Mouse (Mus musculus) embryonic stem cell, embryonic (primary cell): ENCODE measurements around the gene Zfp213.

ENCODE experiments used
- CTCF ChIA-PET, 4 experiments: fragments of 300-600 bp in 2 of 4; fragments of 350-600 bp in 2 of 4; sonication (Branson Sonifier 250); formaldehyde crosslinking; loops; one replicate each; lab custom pipeline; 2022; ENCODE audit warnings: inconsistent platforms in 2 of 4; lab: Charles Lee
- POLR2A ChIA-PET, 4 experiments: fragments of 300-600 bp in 2 of 4; fragments of 350-600 bp in 2 of 4; sonication (Branson Sonifier 250); formaldehyde crosslinking; loops; one replicate each; lab custom pipeline; 2022; ENCODE audit warnings: antibody characterized with exemption in 4 of 4, inconsistent platforms in 1 of 4; lab: Charles Lee

Gene Zfp213

DNA sequence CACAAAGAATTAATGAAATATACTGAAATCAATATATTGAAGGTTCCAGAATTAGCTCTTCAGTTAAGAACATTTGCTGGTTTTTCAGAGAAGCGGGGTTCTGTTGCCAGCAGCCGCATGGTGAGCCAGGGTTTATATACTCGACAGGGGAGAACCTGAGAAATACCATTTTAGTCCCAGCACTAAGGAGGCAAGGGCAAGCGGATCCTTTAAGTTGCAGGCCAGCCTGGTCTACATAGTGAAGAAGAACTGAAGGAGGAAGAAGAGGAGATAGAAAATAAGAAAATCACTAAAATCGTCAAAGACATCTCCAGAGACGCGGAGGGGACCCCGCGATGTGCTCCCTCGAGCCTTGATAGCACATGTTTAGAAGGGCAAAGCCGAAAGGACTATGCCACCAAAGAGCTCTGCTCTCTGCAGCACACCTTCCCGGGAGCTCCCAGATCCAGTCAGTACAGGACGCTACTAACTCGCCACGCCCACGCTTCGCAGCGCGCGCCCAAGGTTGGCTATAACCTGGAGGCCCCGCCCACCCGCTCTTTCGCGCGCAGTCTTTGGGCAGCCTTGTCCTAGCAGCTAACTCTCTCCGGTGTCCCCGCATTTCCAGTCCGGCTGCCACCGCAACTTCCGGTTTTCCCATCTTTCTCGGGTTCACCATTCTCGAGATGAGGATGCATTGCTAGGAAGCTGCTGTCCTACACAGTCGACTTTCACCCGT lies 28.3 kb upstream of the Zfp213 start:
- POLR2A ChIA-PET = interaction anchor here (0.7 to 16.0 kb wide), 63 partner anchors 9 to 935 kb away, joined by 3 to 284 read pairs (median 4); partner anchors contain the start of genes Zscan10 (in 3 of the 4), Zfp13 (in 2 of the 4), Zfp213 (in 2 of the 4) and Mmp25 (in 1 of the 4)
- CTCF ChIA-PET = interaction anchor here (0.5 to 2.5 kb wide), 25 partner anchors 8 to 399 kb away, joined by 3 to 39 read pairs (median 5); partner anchors contain the start of genes Zscan10 (in 2 of the 4), Prss32 (in 1 of the 4), Prss41 (in 1 of the 4) and Zfp213 (in 1 of the 4)

DNA sequence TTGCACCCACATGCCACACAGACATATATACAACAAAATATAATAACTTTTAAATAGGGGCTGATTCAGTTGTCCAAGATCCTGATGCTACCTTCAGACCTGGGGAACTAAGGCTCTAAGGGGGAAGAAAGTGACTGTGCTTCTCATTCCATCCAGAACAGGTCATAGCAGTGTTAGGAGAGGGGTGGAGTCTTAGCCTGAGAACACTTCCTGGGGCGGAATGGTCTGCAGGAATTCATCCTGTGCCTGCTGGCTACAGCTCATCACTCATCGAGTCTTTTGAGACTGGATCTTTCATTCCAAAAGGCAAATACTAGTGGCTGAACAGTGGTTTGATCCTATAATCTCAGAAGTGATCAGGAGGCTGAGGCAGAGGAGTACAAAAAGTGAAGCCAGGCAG lies 23.2 kb upstream of the Zfp213 start:
- CTCF ChIA-PET = interaction anchor here in 2 of 4 experiments (0.6 to 1.4 kb wide), 5 partner anchors 14 to 161 kb away, joined by 3 to 8 read pairs (median 4); partner anchors contain the start of gene Zscan10 (in 1 of the 2)
- POLR2A ChIA-PET = interaction anchor here in 3 of 4 experiments (0.6 to 16.0 kb wide), 9 partner anchors 11 to 23 kb away, joined by 3 to 284 read pairs (median 7); partner anchors contain the start of genes Zfp213 (in 2 of the 3), Zscan10 (in 2 of the 3) and Zfp13 (in 1 of the 3)

DNA sequence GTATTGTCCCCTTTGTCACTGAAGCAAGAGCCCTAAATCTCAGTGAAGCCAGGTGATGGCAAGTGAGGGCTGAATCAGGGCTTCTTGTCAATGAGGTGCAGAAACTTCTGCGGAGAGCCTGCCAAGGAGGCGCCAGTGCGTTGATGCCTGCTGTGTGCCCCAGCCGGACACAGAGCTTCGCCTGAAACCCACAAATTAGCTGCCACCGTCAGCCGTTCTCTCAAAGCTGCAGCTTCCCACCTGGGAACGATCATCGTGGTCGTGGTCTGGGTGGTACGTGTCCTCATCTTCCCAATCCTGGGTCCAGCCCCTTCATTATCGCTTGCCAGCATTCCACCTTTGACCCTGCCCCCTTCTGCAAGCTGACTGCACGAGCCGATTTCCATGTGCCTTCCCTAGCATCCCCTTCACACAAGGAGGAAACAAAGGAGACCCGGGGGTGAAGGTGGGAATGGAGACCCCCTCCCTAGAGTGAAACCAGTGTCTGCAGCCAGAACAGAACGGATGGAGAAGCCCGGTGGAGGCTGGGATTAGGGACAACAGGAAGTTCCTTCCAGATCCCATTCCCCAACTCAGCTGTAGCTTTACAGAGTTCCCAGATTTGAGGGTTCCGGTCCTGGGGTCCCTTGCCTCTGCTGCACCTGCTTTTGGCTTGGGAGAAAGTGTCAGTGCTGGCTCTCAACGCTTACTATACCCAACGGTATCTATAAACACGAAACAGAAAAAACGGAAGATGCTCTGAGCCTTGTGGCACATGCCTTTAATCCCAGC lies 21.9 kb upstream of the Zfp213 start:
- POLR2A ChIA-PET = interaction anchor here (0.5 to 17.4 kb wide), 26 partner anchors 9 to 912 kb away, joined by 3 to 284 read pairs (median 6); partner anchors contain the start of genes Zfp13 (in 3 of the 4), Zfp213 (in 3 of the 4), Zscan10 (in 2 of the 4) and Pkmyt1 (in 1 of the 4)
- CTCF ChIA-PET = interaction anchor here in 3 of 4 experiments (0.8 to 2.7 kb wide), 9 partner anchors 10 to 26 kb away, joined by 3 to 16 read pairs (median 4); partner anchors contain the start of genes Zfp13 (in 1 of the 3) and Zfp213 (in 1 of the 3)

DNA sequence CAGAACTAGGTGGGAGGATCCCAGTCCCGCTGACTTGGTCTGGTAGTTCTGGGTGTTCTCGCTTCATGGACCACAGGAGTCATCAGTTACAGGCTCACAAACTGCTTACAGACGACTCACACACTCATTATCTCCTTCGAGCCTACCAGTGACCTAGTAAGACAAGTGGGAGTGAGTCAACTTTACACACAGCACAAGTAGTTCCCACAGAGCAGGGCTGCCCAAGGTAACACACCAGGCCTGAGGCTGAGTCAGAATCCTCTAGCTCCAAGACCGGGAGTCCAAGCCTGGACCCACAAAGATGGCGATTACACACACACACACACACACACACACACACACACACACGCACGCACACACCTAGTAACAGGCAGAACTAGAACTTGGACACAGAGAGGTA lies 20.7 kb upstream of the Zfp213 start:
- ChIA-PET CTCF (interaction anchor here in 2 of 4 experiments (0.6 to 2.7 kb wide), 6 partner anchors 8 to 25 kb away, joined by 3 to 9 read pairs (median 4); partner anchors contain the start of gene Zfp13 (in 1 of the 2)), POLR2A (interaction anchor here (0.7 to 17.4 kb wide), 14 partner anchors 8 to 27 kb away, joined by 3 to 284 read pairs (median 8); partner anchors contain the start of genes Zfp13 (in 2 of the 4) and Zscan10 (in 2 of the 4))

DNA sequence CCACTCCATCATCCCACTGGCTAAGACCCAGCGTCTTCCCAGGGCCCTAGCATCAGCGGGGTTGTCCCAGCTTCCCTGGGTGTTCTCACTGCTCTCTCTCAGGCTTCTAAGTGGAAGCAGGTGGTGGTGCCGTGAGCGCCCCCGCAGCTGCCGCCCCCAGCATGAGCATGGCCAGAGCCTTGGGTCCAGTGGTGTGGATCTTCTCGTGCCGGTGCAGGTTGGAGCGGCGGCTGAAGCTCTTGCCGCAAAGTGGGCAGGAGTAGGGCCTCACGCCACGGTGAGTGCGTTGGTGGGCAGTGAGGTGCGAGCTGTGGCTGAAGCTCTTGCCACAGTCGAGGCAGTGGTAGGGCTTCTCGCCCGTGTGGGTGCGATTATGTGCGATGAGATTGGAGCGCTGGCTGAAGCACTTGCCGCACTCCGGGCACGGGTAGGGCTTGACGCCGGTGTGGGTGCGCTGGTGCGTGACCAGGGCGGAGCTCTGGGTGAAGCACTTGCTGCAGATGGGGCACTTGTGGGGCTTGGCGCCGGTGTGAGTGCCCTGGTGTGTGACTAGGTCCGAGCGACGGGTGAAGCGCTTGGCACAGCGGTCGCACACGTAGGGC lies 12.0 kb upstream of the Zfp213 start:
- ChIA-PET POLR2A (interaction anchor here (0.6 to 17.4 kb wide), 36 partner anchors 9 to 709 kb away, joined by 3 to 238 read pairs (median 5); partner anchors contain the start of genes Zfp13 (in 2 of the 4), Zfp213 (in 2 of the 4), Zscan10 (in 2 of the 4) and Zfp945 (in 1 of the 4)), CTCF (interaction anchor here (0.8 to 8.8 kb wide), 22 partner anchors 8 to 173 kb away, joined by 3 to 194 read pairs (median 4); partner anchors contain the start of genes Zfp13 (in 2 of the 4), Cldn9 (in 1 of the 4) and Zscan10 (in 1 of the 4))

DNA sequence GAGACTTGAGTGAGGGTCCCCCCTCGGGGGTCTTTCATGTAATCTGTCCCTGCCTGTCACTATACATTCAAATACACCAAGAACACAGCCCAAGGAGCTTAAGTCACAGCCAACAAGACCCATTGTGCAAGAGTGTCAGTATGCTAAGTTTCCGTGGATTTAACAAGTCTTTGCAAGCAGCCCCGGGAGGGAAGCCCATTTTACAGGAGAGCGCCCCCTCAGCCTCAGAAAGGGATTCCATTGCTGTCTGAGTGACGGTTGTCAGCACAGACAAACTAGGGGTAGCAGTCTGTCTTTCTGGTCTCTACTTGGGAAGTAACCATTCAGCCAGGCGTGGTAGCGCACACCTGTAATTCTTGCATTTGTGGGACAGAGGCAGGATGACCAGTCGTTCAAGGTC lies 10.1 kb upstream of the Zfp213 start:
- CTCF ChIA-PET = interaction anchor here (0.6 to 8.8 kb wide), 9 partner anchors 10 to 1408 kb away, joined by 3 to 194 read pairs (median 4); partner anchors contain the start of genes Zfp13 (in 1 of the 4), Zfp213 (in 1 of the 4), Zfp947 (in 1 of the 4) and Zscan10 (in 1 of the 4)
- POLR2A ChIA-PET = interaction anchor here in 2 of 4 experiments (0.9 to 17.4 kb wide), 9 partner anchors 10 to 56 kb away, joined by 3 to 238 read pairs (median 6); partner anchors contain the start of genes Zfp13 (in 2 of the 2), Zfp213 (in 2 of the 2) and Zscan10 (in 2 of the 2)

DNA sequence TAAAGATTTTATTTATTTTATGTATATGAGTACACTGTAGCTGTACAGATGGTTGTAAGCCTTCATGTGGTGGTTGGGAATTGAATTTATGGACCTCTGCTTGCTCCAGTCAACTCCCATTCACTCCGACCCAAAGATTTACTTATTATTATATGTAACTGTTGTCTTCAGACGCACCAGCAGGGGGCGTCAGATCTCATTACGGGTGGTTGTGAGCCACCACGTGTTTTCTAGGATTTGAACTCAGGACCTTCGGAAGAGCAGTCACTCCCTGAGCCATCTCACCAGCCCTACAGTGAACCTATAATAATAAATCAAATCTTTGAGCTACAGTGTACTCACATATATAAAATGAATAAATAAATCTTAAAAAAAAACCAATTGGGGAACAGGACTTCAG lies 8.0 kb upstream of the Zfp213 start:
- ChIA-PET POLR2A (interaction anchor here (0.7 to 17.4 kb wide), 20 partner anchors 8 to 598 kb away, joined by 3 to 238 read pairs (median 6); partner anchors contain the start of genes Zfp13 (in 2 of the 4), Zscan10 (in 2 of the 4), Atp6v0c (in 1 of the 4) and Cldn9 (in 1 of the 4)), CTCF (interaction anchor here (0.6 to 8.8 kb wide), 26 partner anchors 12 to 1729 kb away, joined by 3 to 194 read pairs (median 6); partner anchors contain the start of genes Zscan10 (in 2 of the 4), Spsb3 (in 1 of the 4) and Zfp13 (in 1 of the 4))

DNA sequence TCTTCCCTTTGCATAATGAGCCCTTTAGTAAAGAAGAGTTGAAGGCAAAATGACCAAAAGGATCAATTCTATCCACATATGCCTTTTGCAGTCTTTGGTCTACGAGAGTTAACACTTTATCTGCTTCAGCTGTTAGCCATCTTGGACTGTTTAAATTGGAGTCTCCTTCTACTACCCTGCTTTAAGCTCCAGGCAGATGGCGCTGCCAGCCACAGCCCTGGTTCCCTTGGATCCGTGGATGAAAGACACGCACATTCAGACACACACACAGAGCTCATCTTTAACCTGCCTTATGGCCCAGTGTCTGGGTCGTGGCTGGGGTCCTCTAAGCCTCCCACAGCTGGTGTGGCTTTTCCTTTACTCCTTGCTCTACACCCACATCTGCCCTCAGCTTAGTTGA lies 7.0 kb upstream of the Zfp213 start:
- ChIA-PET POLR2A (interaction anchor here (0.6 to 17.4 kb wide), 30 partner anchors 8 to 264 kb away, joined by 3 to 238 read pairs (median 4); partner anchors contain the start of genes Zfp13 (in 2 of the 4) and Zscan10 (in 2 of the 4)), CTCF (interaction anchor here (0.5 to 8.8 kb wide), 40 partner anchors 9 to 178 kb away, joined by 3 to 194 read pairs (median 5); partner anchors contain the start of genes Zfp13 (in 1 of the 4) and Zscan10 (in 1 of the 4))

DNA sequence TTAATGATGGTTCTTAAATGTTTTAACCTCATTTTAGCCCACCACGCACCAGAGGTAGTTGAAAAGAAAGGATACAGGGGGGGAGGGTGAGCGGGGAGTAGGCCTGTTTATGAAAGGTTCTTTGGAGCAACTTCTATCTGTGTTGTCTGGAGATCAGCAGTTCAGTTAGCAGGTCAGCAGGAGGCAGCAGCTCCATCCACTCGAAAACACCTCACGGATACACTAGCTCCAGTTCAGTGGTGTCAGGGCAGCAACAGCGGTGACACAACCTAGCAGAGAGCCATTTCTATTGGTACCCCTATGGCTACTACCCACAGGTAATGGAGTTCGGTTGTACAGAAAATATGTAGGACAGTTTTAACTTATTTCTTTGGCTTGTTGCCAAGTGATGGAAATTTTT lies 6.0 kb upstream of the Zfp213 start:
- POLR2A ChIA-PET = interaction anchor here (0.6 to 17.4 kb wide), 12 partner anchors 10 to 41 kb away, joined by 3 to 238 read pairs (median 12); partner anchors contain the start of genes Zfp13 (in 2 of the 4) and Zscan10 (in 2 of the 4)
- CTCF ChIA-PET = interaction anchor here (0.6 to 8.8 kb wide), 27 partner anchors 10 to 245 kb away, joined by 3 to 194 read pairs (median 6); partner anchors contain the start of genes Zfp13 (in 2 of the 4) and Zscan10 (in 2 of the 4)

DNA sequence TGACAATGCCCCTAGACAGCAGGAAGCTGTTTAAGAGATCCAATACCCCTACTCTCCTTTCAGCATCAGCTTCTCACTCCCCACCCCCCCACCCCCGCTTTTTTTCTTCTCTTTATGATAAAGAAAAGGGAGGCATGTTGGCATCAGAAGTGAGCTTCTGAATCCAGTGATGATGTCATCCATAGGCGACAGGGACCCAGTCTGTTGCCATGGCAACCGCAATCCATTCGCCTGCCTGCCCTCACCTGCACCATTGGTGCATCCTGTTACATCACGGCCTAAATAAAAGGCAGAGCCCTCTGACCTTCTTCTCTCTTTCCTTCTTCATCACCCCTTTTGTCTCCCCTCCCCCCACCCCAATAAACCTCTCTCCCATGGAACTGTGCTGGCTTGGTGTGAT lies 4.3 kb upstream of the Zfp213 start:
- ChIA-PET CTCF (interaction anchor here in 3 of 4 experiments (0.6 to 3.0 kb wide), 18 partner anchors 8 to 275 kb away, joined by 3 to 14 read pairs (median 4); partner anchors contain the start of genes Prss32 (in 1 of the 3), Prss41 (in 1 of the 3) and Zfp13 (in 1 of the 3)), POLR2A (interaction anchor here in 3 of 4 experiments (0.6 to 3.4 kb wide), 21 partner anchors 8 to 860 kb away, joined by 3 to 24 read pairs (median 5); partner anchors contain the start of genes Zfp13 (in 2 of the 3), Zscan10 (in 2 of the 3) and Zfp40 (in 1 of the 3))

DNA sequence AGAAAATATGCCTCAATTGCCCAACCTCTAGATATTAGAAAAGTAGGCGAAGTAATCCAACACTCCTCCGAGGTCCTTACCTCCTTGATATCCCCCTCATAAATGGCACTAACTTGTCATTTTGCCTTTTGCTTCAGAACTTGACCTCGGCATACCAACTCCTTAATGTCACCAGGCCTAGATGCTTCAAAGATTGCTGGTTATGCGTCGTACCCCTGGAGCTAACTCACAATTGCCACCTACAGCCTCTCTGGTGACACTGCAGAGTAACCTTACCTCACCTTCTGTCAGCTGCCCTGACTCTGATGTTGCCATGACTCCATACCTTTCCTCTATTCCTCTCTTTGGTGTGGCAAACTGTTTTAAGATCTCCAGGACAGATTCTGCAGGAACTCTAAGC lies 2.7 kb upstream of the Zfp213 start:
- ChIA-PET POLR2A (interaction anchor here in 3 of 4 experiments (0.6 to 3.4 kb wide), 15 partner anchors 8 to 172 kb away, joined by 3 to 24 read pairs (median 4); partner anchors contain the start of genes Zfp13 (in 2 of the 3) and Zscan10 (in 2 of the 3)), CTCF (interaction anchor here in 3 of 4 experiments (0.6 to 3.0 kb wide), 14 partner anchors 9 to 373 kb away, joined by 3 to 14 read pairs (median 6); partner anchors contain the start of genes Zfp13 (in 2 of the 3) and Zfp40 (in 1 of the 3))

DNA sequence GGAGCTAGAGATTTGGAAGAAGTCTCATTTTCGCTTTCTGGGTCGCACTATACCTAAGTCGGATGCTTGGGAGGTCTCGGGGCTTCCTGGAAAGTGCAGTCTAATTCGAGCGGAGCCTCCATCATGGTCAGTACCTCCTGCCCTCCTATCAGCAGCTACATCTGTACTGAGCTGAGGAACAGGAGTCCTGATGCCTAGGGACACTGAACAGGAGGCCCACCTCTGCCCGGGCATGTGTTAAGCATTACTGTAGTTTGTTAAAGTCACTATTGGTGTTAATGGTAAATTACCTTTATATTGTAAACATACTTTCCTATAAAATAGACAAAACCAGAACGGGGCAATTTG lies 304 bp upstream of the Zfp213 start:
- CTCF ChIA-PET = interaction anchor here (0.6 to 1.5 kb wide), 19 partner anchors 9 to 104 kb away, joined by 3 to 17 read pairs (median 3); partner anchors contain the start of gene Zscan10 (in 1 of the 4)
- POLR2A ChIA-PET = interaction anchor here (0.5 to 10.8 kb wide), 47 partner anchors 9 to 1141 kb away, joined by 3 to 131 read pairs (median 4); partner anchors contain the start of genes Zfp13 (in 3 of the 4), Zscan10 (in 2 of the 4), Hcfc1r1 (in 1 of the 4) and Thoc6 (in 1 of the 4)

DNA sequence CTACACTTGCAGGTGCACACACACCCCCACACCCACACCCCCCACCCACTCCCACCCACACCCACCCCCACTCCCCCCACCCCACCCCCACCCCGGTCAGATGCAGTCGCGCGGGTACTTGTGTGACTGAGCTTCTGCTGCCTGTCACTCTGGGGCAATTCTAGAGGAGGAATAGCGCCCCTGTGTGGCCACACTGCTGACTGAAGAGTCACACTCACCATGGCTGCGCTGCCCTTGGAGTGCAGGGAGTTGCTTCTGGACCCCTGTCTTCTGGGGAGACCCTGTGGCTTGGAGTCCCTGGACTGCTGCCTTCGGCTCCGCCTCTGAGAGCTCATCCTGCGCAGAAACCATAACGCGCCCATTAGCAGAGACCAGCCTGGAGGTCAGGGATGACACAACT lies 4.3 kb downstream of the Zfp213 start:
- POLR2A ChIA-PET = interaction anchor here (0.6 to 10.8 kb wide), 39 partner anchors 8 to 760 kb away, joined by 3 to 131 read pairs (median 5); partner anchors contain the start of genes Zfp13 (in 3 of the 4), Zscan10 (in 2 of the 4), Pkmyt1 (in 1 of the 4) and Zfp945 (in 1 of the 4)
- CTCF ChIA-PET = interaction anchor here (0.5 to 4.8 kb wide), 85 partner anchors 8 to 760 kb away, joined by 3 to 58 read pairs (median 4); partner anchors contain the start of genes Prss32 (in 2 of the 4), Prss41 (in 2 of the 4), Zfp13 (in 2 of the 4) and 1520401A03Rik (in 1 of the 4)

DNA sequence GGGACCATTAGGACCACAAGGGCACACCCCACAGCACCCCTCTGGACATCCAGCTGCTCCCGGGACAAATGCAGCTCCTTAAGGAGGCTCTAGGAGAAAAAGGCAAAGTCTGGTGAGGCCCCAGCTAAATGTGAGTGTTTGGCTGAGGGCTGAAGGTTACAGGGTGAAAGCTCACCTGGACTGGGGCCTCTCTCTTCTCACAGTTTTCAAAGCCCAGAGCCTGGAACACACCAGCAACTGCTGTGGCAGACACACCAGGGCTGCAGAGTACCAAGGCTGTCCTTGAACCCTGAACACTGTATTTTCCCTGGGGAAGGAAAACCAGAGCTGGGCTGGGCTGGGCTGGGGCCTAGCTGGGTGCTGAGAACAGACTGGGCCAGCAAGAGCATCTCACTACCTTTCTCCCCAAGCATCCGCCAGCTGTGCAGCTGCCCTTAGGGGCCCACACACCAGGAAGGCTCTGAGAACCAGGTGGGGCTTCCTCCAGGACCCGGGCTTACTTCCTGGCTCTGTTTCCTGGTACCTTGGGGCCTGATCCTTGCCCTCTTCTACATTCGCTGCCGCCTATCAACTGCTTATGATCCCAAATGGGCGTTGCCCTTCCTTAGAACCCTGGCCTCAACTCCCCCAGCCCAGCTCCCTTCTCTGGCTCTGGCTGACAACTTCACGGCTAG lies 8.7 kb downstream of the Zfp213 start:
- ChIA-PET CTCF (interaction anchor here in 3 of 4 experiments (0.5 to 2.2 kb wide), 5 partner anchors 8 to 1132 kb away, joined by 3 to 12 read pairs (median 4); no protein-coding TSS in a partner anchor), POLR2A (interaction anchor here (0.6 to 10.8 kb wide), 14 partner anchors 7 to 239 kb away, joined by 3 to 112 read pairs (median 6); partner anchors contain the start of genes Zfp213 (in 2 of the 4), Zfp13 (in 1 of the 4) and Zscan10 (in 1 of the 4))
